Mouse (Mus musculus): ENCODE results near the gene Coro2a.

- TF ChIP-seq CTCF (IDR thresholded peaks at IDR 0.05; ENCODE audit: extremely low read depth, insufficient read depth, low read length) (no peak), POLR2A (IDR thresholded peaks at IDR 0.05; ENCODE audit: extremely low read depth, insufficient read depth, low read length) (no peak)
Observed at GRCm38 (mm10) chr4:46498511-46498910, 103.5 kb downstream of the Coro2a start.

All from cortical plate, adult 2 months (tissue).